Mouse (Mus musculus) T-cell, adult 2 months (primary cell): ENCODE data around the gene Cenpt.

Experiments used
- DNase-seq: peaks from one replicate; pipeline ENCODE4 v3.0.0; 2022; ENCODE audit warnings: low spot score

Cenpt gene

DNA sequence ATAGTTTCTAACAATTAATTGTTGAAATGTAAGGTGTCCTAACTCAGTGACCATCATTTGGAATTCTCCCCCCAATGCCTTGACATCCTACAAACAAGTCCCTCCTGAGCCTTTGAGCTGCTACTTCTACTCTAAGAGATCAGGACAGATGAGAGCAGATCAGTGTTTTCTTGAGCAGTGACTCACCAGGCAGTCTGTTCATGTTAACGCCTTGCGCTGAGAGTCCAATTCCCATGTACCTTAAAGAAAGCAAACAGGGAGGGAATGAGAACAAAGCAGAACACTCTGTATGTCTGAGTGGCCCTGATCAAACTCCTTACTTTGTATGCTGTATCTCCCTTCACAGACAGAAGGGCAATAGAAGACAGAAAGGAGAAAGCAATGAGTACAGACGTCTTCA, 47.7 kb downstream of the Cenpt start:
- DNase-seq, result no peak

DNA sequence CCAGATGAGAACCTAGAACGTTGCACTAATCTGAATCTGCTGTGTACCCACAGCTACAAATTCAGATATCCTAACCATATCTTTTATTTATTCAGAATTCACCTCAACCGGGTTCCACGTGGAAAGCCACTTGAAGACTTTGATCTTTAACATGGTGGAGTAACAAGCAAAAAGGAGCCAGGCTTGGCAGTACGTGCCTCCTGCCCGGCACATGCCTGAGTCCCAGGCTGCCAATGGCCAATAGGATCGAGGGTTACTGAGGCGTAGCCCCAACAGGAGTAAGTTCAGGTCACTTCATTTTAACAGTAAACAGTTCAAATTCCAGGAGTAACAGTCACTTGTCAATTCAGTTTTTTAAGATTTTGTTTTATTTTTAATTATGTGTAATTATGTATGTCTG, 48.3 kb downstream of the Cenpt start:
- DNase-seq, result no peak

DNA sequence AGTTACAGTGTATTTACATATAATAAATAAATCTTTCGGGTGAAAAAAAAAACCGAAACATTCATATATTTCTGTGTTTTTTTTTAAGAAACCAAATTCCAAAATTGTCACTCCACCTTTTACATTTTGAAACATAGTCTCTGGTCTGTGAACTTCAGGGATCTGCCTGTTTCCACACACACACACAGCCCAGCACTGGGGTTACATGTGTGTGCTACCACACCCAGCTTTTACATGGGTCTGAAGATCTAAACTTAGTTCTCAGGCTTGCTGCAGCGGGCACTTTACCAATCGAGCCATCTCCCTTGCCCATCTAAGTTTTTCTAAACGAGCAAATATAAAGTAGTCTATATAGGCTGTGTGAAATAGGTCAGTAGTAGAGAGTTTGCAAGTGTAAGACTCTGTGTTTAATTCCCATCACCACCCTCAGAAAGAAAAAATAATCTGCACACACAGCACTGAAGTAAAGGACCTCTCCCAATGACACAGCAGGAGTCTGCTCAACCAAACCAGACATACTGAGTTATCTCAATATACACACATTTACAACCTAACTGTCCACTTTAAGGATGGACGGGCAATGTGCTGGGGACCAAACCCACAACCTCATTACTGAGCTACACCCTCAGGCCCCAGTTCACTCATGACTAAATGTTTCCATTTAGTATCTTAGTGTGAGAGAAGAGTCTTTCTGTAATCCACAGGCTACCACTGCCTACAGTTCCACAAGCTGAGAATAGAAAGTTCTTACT, 51.7 kb downstream of the Cenpt start:
- no peak for DNase-seq

DNA sequence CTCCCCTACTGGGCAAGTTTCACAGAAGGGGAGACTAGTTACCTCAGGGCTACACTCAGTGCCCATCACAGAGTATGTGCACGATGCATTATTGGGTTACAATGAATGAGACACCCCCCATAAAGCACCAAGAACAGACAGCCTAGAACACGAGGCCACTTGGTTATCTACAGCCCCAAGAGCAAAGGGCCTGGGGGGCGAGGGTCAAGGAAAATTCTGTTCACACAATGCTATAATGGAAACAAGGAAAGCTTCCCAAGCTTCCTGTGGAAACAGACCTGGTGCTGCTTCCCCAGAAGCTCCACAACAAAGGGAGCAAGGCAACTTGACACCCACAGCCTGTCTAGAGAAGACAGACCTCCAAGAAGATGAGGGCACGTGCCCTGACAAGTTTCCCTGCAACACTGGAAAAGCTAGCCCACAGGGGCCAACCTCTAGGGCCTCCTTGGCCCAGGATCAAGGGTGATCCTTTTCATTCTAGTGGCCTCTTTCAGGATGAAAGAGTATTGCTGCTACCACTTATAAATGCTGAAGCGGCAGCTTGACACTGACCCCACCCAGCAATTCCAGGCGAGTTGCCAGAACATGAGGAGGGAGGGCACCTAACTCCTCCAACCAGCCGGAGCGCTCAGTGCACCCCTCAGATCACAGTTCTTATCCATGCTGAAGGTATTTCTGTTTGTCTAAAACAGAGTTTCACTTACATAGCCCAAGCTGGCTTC, 53.8 kb downstream of the Cenpt start:
- DNase-seq, result no peak

DNA sequence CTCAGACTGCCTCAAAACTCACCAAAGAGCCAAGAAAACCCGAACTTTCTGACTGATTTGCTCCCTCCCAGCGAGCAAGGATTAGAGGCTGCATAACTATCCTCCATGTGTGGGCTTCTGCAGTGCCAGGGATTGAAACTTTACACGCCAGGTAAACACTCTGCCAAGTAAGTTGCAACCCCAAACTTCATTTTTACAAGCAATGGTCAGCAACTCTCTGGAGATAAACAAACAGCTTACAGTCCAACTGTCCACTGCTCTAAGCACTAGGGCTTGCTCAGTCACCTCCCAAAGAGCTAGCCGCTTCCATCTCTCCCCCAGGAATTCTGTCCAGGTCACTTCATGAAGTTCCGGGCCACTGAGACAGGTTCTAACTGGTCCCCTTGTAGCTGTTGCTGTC, 54.7 kb downstream of the Cenpt start:
- DNase-seq, result no peak

DNA sequence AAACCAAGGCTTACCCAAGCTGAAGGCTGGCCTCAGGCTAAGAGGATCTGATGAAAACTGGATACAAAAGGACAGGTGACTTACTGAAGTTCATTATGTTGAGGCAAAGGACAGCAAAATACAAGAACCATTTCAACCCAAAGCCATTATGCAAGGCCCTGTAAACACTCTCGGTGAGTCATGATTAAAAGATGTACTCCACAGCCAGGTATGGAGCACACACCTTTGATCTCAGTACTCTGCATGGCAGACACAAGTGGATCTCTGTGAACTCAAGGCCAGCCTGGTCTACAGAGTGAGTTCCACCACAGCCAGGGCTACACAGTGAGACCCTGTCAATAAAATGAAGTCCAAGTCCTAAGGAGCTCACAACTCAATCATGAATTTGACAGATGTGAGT, 57.3 kb downstream of the Cenpt start:
- no peak for DNase-seq
